Mouse (Mus musculus) stomach, embryonic 16.5 days (tissue): ENCODE results near the gene Tmem171. TPM values are rescaled to one million over a fixed set of nuclear protein-coding genes. Genes with fewer than 3 reads are reported as not detected.
A peak's percentile ranks its signal among the peaks of the same experiment; 100 is the strongest.

Experiments
- ATAC-seq: fragments of 200-750 bp; cut with Nextera tagmentation; 2 replicates; pipeline ENCODE4 v1.8.0; 2017; ENCODE audit warnings: moderate number of reproducible peaks, moderate TSS enrichment; ENCODE audit not compliant: insufficient read depth, low FRiP score
- H3K27ac ChIP-seq: fragments of 300-500 bp; sonication (generic); 2 replicates; pipeline ENCODE4 v1.5.1; 2014; ENCODE audit warnings: low read length
- H3K27me3 ChIP-seq: fragments of 300-500 bp; sonication (generic); 2 replicates; pipeline ENCODE4 v1.6.1; 2014; ENCODE audit warnings: low read length, control low read depth, mixed read lengths; ENCODE audit not compliant: control insufficient read depth, insufficient read depth
- H3K36me3 ChIP-seq: fragments of 300-500 bp; sonication (generic); 2 replicates; pipeline ENCODE4 v1.6.1; 2014; ENCODE audit warnings: low read length; ENCODE audit not compliant: control insufficient read depth, insufficient read depth
- H3K4me1 ChIP-seq: fragments of 300-500 bp; sonication (generic); 2 replicates; pipeline ENCODE4 v1.6.1; 2014; ENCODE audit warnings: low read length, control low read depth, mixed read lengths; ENCODE audit not compliant: control insufficient read depth, insufficient read depth
- H3K4me2 ChIP-seq: fragments of 300-500 bp; sonication (generic); 2 replicates; pipeline ENCODE4 v1.6.1; 2014; ENCODE audit warnings: low read depth, low read length, mixed read lengths
- H3K4me3 ChIP-seq: fragments of 300-500 bp; sonication (generic); replicated peaks from 2 replicates; pipeline ENCODE4 v1.5.1; 2014; ENCODE audit warnings: mild to moderate bottlenecking, low read length
- H3K9ac ChIP-seq: fragments of 300-500 bp; sonication (generic); 2 replicates; pipeline ENCODE4 v1.6.1; 2014; ENCODE audit warnings: low read length
- H3K9me3 ChIP-seq: fragments of 300-500 bp; sonication (generic); replicated peaks from 2 replicates; pipeline ENCODE4 v1.6.1; 2016; ENCODE audit warnings: low read length, control low read depth; ENCODE audit not compliant: control insufficient read depth
- WGBS: fragments of 180-500 bp; shearing (Covaris S2); extraction: QIAGEN DNeasy Blood & Tissue Kit; methylation state at CpG from one replicate; pipeline ENCODE4 v1.1.7; 2014; 5-methylcytosine and 5-hydroxymethylcytosine counted together
- polyA plus RNA-seq: library from polyadenylated mRNA; unstranded; fragments of >200 nt; fragmentation: Nextera tagmentation; extraction: Ambion mirVana; gene quantifications from 2 replicates; pipeline ENCODE4 v1.2.1, GENCODE M21; 2015

Tmem171 gene
- polyA plus RNA-seq, 1 experiment from 2014 or later, result 6.7 TPM

DNA sequence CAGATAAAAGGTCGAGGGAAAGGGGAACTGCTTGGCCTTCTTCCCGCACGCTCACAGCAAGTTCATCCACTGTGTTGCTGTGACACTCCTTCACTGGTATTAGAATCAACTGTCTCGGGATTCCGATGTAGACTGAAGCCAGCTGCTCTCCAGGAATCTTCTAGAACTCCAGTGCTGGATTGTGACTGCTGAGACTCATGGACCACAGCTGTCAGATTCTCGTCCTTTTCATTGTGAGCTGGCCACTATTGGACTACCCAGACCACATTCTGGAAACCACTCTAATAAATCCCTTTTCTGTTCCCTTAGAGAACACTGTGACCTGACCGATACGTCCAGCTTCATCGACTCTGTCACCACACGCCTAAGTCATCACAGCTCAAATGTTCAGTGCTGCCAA lies 29.4 kb downstream of the Tmem171 start:
- Histone ChIP-seq H3K4me3 (no peak overlapping the region), H3K4me1 (no peaks in the 10 kb centered on the region), H3K9me3 (no peaks in the 10 kb centered on the region), H3K4me2 (no peak overlapping the region), H3K9ac (no peak overlapping the region), H3K36me3 (no peaks in the 10 kb centered on the region), H3K27ac (no peak overlapping the region), H3K27me3 (no peaks in the 10 kb centered on the region)
- no peak for ATAC-seq
- WGBS, result 71% methylated on average over 10 of the region's 10 CpGs

DNA sequence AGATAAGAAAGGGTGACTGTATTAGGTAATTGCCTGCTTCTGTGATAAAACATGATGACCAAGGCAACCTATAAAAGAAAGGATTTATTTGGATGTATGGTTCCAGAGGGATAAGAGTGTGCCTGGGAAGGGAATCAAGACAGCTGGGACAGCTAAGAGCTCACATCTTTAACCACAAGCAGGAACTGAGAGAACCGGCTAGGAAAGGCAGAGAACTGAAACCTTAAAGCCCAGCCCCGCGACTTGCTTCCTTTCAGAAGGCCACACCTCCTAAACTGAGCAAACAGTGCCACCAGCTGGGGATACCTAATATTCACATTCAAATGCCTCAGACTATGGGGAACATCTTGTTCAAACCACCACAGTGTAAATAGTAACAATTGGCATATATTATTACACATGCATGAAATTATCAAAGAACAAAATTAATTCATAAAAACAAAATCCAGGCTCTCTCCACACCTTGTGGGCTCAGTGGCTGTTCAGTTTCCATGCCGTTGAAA lies 32.4 kb downstream of the Tmem171 start:
- Histone ChIP-seq H3K4me3 (no peak overlapping the region), H3K27me3 (no peaks in the 10 kb centered on the region), H3K9me3 (no peaks in the 10 kb centered on the region), H3K9ac (no peak overlapping the region), H3K36me3 (no peaks in the 10 kb centered on the region), H3K4me2 (no peak overlapping the region), H3K27ac (no peak overlapping the region), H3K4me1 (no peaks in the 10 kb centered on the region)
- no peak for ATAC-seq
- 85% methylated on average over 4 of the region's 4 CpGs for WGBS

DNA sequence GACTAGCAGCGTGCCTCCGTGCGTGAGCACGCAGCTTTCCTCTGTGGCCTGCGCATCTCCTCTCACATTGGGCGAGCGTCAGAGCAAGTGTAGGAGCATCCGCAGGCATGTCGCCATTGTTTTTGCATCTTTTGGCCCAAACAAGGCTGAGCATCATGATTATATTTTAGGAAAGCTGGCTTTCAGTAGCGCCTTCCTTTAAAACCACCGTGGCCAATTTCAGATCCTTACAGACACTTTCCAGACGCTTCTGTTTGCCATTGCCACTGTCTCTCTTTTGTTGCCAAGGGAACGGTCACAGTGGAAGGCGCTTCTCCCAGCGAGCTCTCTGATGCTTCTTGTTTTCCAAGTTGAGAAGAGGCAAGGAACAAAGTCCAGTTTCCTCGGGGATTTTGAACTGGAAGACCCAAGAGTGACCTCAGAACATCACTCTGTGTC lies 38.6 kb downstream of the Tmem171 start:
- Histone ChIP-seq H3K4me2 (no peak overlapping the region), H3K36me3 (no peaks in the 10 kb centered on the region), H3K9me3 (no peaks in the 10 kb centered on the region), H3K27ac (no peak overlapping the region), H3K27me3 (no peaks in the 10 kb centered on the region), H3K9ac (no peak overlapping the region), H3K4me1 (peaks cover 24% of the 10 kb centered on the region), H3K4me3 (no peak overlapping the region)
- ATAC-seq, result no peak
- 78% methylated on average over 16 of the region's 16 CpGs for WGBS

DNA sequence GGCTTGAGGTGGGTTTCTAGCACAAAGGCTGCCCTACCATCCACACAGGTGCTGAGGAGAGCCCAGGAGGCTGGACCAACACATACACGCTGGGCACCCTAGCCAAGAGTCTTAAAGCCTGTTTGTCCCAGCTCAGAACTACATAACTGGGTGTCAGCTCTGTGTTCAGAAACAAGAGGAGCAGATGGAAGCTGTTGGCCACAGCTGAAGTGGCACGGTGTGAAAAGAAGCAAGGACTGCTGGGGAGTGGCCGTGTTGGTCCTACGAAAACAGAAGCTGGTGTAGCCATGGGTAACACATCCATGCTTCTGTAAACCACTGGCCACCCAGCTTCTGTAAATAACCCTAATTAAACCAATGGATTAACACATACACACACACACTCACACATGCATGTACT lies 39.3 kb downstream of the Tmem171 start:
- no peak overlapping the region for H3K4me3 ChIP-seq
- WGBS, result 86% methylated on average over 4 of the region's 4 CpGs

DNA sequence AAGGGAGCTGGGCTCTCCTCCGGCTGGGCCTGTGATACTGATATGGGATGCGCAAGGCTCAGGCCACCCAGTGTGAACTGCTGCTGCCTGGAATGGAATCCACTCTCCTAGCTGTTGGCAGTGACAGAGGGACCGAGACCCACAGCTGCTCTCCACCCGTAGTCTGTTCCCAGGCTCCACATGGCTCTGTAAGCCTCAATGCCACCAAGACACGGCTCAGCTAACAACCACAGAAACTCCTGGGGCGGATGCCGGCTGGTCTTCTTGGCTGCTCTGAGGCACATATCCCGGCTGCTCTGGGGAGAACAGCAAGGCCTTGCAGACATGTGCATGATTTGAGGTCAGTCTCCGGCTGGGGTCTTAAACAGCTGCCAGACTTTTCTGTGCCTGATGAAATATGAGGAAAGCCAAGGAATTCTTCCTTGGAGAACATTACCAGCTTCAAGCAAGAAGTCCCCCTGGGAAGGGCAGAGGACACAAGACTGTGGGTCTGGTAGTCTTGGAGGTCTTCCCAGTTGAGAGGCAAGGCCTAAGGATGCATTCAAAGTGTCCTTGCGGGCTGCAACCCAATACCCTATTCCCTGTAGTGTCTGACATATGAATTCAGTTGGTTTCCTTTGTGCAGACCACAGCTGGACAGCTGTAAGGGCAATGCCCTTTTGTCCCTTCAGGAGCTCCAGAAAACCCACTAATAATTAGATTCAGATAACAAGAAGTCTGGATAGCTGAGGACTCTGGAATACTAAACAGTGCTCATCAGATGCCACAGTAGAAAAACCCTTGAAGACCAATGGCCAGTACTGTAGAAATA lies 40.3 kb downstream of the Tmem171 start:
- H3K27me3 ChIP-seq, result no peaks in the 10 kb centered on the region
- H3K4me1 ChIP-seq, result peaks cover 25% of the 10 kb centered on the region
- no peak overlapping the region for H3K4me3 ChIP-seq
- 62% methylated on average over 10 of the region's 10 CpGs for WGBS
- peak overlapping the region; percentile 76 for H3K27ac ChIP-seq
- no peaks in the 10 kb centered on the region for H3K9me3 ChIP-seq
- no peak overlapping the region for H3K4me2 ChIP-seq
- ATAC-seq, result peak; percentile 72
- no peaks in the 10 kb centered on the region for H3K36me3 ChIP-seq
- no peak overlapping the region for H3K9ac ChIP-seq

More for the DNA sequence above, 39.3 kb downstream of the Tmem171 start:
- Histone ChIP-seq H3K36me3 (no peaks in the 10 kb centered on the region), H3K9me3 (no peaks in the 10 kb centered on the region), H3K27ac (no peak overlapping the region), H3K27me3 (no peaks in the 10 kb centered on the region), H3K4me1 (peaks cover 25% of the 10 kb centered on the region), H3K4me2 (no peak overlapping the region), H3K9ac (no peak overlapping the region)
- ATAC-seq, result no peak

DNA sequence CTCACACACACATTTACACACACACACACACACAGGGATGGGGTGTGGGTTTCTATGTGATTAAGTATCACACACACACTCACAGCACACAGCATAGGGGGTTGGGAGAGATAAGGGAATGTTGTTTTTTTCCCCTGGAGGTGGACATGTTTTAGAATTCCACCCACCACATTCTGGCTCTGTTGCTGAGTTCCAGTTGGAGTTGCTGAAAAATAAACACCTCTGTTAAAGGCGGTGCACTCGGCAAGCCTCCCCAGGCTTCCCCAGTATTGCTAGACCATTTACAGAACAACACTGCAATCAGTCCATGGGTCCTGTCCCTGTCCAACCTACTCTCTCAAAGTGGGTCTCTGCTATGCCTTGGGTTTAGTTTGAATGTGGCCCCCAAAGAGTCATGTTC lies 42.4 kb downstream of the Tmem171 start:
- no peak overlapping the region for H3K4me3 ChIP-seq
- H3K4me2 ChIP-seq, result no peak overlapping the region
- no peak overlapping the region for H3K9ac ChIP-seq
- no peaks in the 10 kb centered on the region for H3K36me3 ChIP-seq
- H3K27ac ChIP-seq, result peak overlapping the region; percentile 76
- H3K4me1 ChIP-seq, result peaks cover 25% of the 10 kb centered on the region
- no peaks in the 10 kb centered on the region for H3K9me3 ChIP-seq
- WGBS, result 26% methylated on average over 2 of the region's 2 CpGs
- ATAC-seq, result no peak
- no peaks in the 10 kb centered on the region for H3K27me3 ChIP-seq

DNA sequence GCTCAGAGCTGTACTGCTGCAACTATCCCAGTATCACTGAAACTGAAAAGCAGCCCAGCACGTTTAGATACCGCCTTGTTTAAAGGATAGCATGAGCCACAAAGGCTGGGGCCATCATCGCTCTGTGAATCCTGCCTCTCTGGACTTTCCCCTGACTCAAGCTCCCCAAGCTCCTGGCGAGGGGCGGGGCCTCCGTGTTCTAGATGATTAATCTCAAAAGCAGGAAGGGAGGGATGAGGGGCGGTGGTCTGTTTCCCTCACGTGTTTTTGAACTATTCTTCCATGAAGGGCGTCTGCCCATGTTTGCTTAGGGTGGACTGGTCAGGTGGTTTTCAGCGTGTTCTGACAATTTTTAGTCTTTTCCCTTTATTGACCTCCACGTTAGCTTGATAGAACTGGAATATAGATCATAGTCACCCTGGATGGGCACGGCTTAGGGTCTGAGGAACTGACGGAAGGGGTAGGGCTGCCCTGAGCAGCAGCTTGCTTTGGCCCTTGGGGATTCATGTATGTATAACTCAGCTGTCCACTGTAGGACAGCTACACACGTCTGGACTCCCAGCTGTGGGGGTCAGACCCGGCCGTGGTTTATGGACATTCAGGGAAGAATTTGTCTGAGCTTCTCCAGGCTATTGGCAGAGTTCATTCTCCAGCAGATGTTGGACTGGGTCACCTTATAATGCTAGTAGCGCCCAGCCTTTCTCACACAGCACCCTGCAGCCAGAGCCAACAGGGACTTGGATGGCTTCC lies 43.2 kb downstream of the Tmem171 start:
- peaks cover 25% of the 10 kb centered on the region for H3K4me1 ChIP-seq
- no peaks in the 10 kb centered on the region for H3K36me3 ChIP-seq
- peak; percentile 54; the same call in 1 of the 2 replicates for ATAC-seq
- H3K27me3 ChIP-seq, result no peaks in the 10 kb centered on the region
- H3K9ac ChIP-seq, result no peak overlapping the region
- H3K4me2 ChIP-seq, result peak overlapping the region; percentile 3; the same call in 1 of the 2 replicates
- H3K4me3 ChIP-seq, result no peak overlapping the region
- H3K9me3 ChIP-seq, result no peaks in the 10 kb centered on the region
- WGBS, result 42% methylated on average over 17 of the region's 17 CpGs
- peak overlapping the region; percentile 76 for H3K27ac ChIP-seq

DNA sequence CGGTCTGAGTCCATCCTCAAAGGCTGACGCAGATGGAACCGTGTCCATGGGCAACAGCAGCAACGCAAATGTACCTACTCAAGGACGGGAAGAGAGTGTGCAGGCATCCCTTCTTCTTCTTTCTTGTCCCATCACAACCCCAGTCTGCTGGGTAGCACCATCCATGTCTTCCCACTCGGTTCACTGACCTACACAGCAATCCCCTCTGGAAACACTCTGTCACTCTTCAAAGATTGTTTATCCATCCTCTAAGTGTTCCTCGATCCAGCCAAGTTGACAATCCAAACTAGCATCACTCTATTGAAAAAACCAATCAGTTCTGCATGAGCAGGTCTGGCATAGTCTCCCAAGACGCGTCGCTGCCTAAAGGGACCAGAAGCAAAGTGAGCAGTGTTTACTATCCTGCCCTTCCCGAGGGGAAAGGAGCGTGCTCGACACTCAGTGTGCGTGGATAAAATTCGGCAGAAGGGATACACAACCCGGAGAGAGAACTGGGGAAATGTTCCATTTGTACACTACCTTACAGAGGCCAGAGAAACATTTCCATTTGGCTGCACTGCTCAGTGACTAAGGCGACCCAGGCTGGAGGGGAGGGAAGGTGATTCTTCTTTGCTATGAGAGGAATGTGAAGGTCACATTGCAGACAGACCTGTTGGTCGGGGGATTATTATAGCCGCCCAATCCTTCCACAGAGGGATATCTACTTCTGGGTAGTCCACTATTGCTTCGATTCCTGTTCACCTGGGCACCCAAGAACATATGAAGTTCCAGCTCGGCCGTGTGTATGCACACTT lies 46.7 kb downstream of the Tmem171 start:
- no peaks in the 10 kb centered on the region for H3K9me3 ChIP-seq
- no peak for ATAC-seq

More for the DNA sequence above, 46.7 kb downstream of the Tmem171 start:
- Histone ChIP-seq H3K27ac (no peak overlapping the region), H3K27me3 (no peaks in the 10 kb centered on the region), H3K4me2 (no peak overlapping the region), H3K9ac (no peak overlapping the region), H3K36me3 (no peaks in the 10 kb centered on the region), H3K4me1 (peaks cover 15% of the 10 kb centered on the region), H3K4me3 (no peak overlapping the region)
- WGBS, result 80% methylated on average over 22 of the region's 22 CpGs
